Mouse (Mus musculus) gastrocnemius, postnatal 25 days (tissue): ENCODE measurements around the gene Galp. TPM values are rescaled to one million over a fixed set of nuclear protein-coding genes. Genes with fewer than 3 reads are reported as not detected.
"Not testable (repeated sequence)": the region's sequence is repeated elsewhere in the genome, so short reads cannot be mapped to it uniquely, and the experiment has no call there.

ENCODE experiments used
- DNase-seq: peaks from one replicate; pipeline ENCODE4 v3.0.0; 2022
- total RNA-seq, 2 experiments: library from RNA; stranded (reverse); gene quantifications; 1 replicate in 1 of 2; 2 replicates in 1 of 2; pipeline ENCODE4 v1.2.3; 2021

Galp gene
- total RNA-seq, 2 experiments from 2014 or later: not detected

DNA sequence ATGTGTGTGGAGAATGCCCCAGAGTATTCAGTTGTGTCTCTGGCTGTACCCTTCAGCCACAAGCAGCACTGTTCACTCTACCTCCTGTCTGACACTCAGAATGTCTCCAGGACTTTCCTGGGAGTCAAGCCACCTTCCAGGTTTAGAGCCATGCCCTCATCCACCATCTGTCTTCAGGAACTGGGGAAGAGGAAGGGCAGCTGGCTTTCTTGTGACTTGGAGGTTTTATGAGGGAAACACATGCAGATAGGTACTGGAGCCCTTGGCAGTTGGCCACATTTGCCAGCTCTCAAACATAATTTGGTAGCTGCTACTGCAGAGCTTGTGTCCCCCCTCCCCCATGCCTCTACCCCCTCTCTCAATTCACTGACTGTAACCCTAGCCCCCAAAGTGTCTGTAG lies 17.9 kb upstream of the Galp start:
- DNase-seq: no peak

DNA sequence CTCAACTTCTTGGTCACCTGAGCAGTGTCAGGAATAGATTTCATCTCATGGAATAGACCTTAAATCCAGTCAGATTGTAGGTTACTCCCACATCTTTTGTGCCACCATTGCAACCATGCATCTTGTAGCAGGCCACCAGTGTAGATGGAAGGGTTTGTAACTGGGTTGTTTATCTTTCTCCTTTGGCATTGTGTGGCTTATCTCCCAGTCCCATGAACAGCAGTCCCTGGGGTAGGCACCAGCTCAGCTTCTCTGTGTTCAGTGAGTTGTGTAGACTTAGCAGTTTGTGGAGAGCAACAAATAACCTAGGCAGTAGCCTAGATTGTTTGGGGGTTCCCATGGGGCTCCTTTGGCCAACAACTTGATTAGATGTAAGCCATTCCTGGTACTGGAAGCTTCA lies 14.0 kb upstream of the Galp start:
- DNase-seq: no peak

DNA sequence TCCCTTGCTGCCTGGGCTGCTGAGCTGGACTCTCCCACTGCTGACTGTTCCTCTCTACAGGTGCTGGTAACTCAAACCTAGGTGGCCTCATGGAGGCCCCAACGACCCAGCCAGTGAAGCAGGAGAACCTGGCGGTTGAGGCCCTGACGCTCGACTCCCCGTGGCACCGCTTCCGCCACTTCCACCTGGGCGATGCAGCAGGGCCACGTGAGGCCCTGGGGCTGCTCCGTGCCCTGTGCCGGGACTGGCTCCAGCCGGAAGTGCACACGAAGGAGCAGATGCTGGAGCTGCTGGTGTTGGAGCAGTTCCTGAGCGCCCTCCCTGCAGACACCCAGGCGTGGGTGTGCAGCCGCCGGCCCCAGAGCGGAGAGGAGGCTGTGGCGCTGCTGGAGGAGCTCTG lies 13.1 kb upstream of the Galp start:
- DNase-seq: no peak

DNA sequence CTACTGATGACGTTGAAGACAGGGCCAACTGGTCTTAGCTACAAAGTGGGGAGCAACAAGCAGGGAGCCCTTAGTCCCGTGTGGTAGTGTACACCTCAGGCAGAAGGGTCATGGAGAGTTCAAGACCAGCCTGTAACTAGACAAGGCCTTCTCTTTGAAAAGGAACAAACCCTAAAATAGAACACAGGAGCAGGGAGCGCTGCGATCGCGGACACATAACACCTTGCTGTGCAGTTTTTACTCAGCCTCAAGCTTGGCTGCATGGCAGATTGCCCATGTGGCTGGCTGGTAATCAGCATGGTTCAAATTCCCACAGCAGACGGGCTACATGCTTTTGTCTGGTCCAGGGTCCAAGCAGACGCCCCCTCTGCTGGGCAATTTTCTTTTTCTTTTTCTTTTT lies 12.4 kb upstream of the Galp start:
- DNase-seq: peak; percentile 9

DNA sequence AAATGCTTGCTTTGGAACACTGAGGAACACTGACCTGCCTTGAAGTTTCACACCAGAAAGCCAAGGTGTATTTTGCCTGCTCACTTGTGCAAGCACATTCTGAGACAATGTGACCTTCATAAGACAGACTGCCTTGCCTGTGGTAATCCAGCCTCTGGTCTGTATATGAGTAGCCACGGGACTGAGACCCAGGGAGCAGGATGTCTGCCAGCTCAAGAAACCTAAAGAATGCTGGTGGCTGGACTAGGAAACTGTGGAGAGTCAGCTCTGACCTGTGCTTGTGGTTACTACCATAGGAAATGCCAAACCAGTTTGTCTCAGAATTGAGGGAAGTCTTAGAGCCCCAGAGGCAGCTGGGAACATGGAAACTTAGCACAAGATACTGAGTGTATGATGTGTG lies 11.5 kb upstream of the Galp start:
- DNase-seq: no peak

DNA sequence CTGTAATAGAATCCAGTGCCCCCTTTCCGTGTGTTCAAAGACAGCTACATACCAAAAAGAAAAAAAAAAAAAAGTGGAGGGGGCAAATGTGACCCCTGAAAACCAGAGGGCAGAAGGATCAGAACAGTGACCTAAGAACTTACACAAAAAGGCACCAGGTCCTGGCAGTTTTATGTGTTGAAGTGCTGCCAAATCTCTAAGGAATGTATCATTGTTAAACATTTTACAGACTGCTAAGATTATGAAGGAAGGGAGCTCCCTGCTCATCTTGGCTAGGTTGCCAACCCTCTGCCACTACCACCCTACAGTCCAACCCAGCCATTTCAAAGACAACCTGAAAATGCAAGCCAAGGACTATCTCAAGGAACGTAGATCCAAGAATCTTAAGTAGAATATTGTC lies 10.7 kb upstream of the Galp start:
- no peak for DNase-seq

DNA sequence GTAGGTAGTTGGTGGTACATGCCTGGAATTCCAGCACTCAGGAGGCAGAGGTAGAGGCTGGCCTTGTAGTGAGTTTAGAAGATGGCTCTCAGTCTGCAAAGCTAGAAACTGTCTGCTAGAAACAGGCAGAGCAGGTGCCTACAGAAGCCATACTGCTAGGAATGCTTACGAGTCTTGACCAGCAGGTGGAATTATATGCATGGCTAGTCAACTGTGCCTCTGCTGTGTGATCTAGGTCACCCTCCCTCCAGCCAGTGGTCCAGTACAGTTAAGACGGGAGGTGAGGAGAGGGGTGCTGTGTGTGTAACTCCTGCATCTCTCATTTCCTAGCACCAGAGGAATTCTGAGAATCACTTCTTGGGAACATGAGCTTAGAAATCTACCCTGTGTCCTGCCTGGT lies 10.1 kb upstream of the Galp start:
- DNase-seq: no peak

DNA sequence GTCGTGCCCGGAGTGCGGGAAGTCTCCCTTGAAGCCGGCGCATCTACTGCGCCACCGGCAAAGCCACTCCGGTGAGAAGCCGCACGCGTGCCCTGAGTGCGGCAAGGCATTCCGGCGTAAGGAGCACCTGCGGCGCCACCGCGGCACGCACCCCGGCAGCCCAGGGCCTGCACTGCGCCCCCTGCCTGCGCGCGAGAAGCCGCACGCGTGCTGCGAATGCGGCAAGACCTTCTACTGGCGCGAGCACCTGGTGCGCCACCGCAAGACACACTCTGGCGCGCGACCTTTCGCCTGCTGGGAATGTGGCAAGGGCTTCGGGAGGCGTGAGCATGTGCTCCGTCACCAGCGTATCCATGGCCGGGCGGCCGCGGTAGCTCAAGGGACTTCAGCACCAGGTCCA lies 7.3 kb upstream of the Galp start:
- DNase-seq: no peak

DNA sequence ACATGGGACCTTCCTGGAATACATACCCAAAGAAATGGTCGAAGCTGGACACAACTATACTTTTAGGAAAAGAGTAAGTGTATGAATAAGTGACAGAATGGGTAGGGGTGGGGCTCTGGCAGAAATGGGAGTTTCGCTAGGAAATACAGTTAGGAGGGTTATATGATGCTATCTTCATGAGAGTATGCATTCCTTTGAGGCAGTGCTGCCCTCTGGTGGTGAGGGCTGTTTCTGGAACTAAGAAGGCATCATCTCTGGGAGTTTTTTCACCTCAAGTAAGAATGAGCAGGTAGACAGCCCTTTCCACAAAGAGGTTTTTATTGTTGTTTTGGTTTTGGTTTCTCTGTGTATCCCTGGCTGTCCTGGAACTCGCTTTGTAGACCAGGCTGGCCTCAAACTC lies 5.5 kb upstream of the Galp start:
- no peak for DNase-seq

DNA sequence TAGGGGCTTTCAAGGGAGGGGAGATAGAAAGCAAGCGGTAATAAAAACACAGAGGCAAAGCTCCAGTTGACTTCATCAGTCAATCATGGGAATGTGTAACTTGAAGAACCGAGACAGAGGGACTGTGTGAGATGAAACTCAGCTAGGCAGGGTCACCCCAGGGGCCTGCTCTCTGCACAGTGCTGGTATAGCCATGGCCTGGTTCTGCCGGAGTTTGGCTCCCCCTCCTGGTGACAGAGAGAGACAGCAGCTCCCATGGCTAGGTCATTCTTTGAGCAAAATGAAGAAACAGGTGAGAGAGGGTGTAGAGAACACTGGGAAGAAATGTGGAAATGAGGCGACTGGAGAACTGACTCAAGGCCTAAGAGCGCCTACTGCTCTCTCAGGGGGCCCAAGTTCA lies 2.8 kb upstream of the Galp start:
- DNase-seq: peak; percentile 22

DNA sequence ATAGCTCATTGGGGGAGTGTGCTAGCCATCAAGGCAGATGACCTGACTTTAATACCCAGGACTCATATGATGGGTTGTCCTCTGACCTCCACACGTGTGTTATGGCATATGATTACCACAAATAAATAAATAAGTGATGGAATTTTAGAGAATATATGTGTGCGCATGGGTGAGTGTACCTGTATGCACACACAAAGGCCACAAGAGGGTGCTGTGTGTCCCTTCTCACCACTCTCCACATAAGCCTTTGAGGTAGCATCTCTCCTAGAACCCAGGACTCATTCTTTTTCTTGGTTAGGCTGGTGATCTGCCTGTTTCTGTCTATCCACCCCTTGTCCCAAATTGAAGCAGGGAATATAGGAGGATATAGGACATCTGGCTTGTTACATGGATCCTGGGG lies 1.1 kb upstream of the Galp start:
- DNase-seq: no peak

DNA sequence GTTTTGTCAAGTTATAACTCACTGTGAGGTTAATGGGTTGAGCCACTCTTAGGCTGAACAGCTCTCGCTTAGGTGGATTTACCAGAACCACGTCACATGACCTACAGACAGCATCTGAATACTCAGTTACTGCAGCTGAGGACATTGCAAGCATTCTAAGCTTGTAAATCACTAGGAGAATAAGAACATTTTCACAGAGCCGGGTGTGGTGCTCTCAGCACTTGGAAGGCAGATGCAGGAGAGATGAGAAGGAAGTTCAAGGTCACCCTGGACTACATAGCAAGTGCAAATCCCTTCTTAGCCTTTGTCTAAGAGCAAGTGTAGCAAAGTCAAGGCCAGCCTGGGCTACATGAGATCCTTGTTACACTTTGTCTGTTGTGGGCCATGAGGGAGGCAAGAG lies 7.3 kb downstream of the Galp start:
- DNase-seq: no peak

DNA sequence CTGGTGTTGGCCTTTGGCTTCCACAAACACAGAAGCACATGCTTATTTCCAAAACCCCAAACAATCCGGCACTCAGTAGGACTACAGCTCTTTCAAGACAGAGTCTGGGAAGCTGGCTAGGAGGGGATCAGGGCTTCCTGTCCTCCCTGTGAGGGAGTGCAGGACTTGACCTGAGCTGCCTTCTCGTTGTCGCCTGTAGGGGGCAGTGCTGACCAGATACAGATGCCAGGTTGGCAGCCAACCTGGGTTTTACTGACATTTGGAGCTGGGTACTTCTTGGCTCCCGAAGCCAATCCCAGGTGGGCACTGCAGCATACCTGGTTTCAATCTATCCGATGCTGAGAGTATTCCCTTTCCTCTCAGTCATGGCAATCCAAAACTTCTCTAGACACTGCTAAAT lies 16.3 kb downstream of the Galp start:
- no peak for DNase-seq

DNA sequence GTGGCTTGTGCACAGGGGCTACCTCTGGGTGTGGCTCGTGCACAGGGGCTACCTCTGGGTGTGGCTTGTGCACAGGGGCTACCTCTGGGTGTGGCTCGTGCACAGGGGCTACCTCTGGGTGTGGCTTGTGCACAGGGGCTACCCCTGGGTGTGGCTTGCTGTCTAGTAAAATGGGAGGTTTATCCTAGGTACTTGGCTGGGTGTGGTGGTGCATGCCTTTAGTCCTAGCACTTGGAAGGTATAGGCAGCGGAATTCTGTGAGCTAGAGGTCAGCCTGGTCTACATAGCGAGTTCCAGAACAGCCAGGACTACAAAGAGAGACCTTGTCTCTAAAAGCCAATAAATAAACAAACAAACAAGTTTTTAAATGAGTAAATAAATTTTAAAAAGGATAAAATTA lies 17.8 kb downstream of the Galp start:
- not testable (repeated sequence) for DNase-seq

DNA sequence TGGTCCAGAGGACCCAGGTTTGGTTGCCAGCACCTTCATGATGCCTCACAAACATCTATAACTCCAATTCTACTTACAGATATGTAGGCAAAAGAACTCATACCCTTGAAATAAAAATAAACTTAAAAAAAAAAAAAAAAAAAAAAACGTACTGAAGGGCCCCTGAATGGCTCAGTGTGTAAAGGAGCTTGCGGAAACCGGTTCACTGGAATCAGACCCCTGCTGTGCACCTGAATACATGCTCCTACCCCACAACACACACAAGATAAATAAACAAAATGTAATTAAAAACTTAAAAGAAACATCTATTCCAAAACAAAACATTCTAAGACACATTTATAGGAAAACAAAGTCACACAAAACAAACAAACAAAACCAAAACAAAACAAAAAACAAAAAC lies 23.3 kb downstream of the Galp start:
- DNase-seq: no peak

DNA sequence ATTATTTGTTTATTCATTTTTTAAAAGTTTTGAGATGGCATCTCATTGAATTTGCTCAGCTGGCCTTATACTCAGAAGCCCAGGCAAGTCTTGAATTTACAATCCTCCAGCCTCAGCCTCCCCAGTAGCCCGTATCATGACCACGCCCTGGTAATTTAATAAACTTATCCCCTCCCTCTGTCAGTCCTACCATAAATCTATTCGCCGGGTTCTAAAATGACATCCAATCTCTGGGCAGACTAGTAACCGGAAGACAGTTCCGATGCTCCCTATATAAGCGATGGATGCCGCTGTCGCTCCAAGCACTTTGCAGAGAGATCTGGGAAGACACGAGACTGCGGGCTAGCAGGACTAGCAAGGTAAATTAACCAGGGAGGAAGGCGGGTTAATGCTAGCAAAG lies 25.1 kb downstream of the Galp start, which contains the start of gene Zscan5b:
TSS of gene Zscan5b (plus strand) at position 301 of the 400 bp plus-strand sequence.
- DNase-seq: no peak

DNA sequence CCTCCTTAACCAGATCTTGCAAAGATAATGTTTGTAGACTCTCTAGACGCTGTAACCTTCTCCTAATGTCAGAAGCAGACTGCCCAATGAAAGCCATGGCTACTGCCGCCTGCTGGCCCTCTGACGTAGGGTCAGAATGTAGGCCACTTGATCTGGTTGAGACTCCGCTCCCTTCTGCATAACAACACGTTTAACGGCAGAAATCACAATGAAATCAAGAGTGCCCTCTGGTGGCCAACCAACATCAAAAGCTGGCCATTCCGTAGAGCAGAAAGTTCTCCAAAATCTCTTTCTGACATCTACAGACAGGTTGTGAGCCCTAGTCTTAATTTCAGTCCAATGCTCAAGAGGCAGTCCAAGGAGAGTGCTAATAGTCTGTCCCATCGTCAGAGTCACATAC lies 31.6 kb downstream of the Galp start:
- not testable (repeated sequence) for DNase-seq

DNA sequence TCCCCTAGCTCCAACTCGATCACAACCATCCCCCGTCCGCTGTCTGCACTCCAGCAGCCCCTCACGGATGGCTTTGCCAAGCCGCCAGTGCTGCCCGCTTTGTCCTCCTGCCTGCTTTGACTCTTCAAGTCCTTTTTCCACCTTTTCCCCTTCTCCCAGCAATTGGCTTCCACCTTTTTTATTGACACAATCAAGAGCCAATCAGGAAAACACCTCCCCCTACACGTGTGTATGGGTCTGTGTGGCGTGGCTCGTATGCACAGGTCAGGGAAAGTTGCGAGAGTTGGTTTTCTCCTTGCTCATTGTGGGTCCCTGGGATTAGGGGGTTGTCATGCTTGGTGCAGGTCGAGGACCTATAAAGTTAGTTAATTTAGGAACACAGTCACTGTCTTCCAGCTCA lies 42.9 kb downstream of the Galp start:
- no peak for DNase-seq

DNA sequence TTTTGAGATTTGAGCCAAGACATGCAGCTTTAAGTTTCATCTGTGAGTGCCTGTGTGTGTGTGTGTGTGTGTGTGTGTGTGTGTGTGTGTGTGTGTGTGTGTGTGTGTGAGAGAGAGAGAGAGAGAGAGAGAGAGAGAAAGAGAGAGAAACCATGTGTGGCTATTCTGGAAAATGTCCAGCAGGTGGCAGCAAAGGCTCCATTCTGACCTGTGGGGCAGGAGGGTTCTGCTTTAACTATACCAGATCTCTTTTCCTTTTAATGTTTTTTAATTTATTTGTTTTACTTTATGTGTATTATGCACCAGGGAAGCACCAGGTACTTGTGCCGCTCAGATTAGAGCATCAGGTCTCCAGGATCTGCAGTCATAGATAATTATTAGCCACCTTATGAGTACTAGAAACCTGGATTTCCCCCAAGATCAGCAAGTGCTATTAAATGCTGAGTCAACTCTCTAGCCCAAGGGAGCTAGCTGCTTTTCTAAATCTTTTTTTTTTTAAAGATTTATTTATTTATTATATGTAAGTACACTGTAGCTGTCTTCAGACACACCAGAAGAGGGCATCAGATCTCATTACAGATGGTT lies 44.0 kb downstream of the Galp start:
- DNase-seq: not testable (repeated sequence)

DNA sequence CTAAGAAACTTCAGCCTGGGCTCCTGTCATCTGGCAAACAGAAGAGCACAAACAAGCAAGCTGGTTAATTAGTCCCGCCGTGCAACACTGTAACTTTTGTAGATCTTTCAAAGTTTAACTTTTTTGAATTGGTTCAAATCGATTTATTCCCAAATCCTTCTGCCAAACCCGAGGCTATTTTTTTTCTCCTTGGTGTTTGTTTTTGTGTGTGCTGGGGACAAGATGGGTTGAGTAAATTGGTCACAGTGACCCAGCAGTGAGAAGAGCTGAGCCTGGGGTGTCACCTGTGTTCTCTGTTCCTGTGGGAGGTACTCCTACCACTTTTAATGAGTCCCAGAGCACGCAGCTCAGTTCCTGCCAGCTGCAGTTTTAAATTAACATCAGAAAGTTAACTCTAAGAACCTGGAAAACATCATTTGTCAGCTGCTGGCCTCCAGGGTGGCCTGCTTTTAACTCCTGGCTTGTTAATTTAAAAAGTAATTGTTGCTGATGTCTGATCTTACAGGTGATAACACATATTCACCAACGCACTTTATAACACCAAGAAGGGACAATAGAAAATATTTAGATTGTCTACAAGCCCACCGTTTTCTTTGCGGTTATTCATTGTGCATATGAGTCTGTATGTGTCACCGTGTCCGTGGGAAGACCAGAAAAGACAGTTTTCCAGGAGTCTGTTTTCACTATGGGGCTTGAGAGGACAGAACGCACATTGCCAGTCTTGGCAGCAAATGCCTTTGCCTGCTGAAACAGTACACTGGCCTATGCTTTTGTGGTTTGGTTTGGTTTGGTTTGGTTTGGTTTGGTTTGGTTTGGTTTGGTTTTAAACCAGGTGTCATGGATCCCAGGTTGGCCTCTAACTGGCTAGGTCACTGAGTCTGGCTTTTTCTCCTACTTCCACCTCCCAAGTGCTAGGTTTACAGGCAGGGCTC lies 47.7 kb downstream of the Galp start:
- no peak for DNase-seq

DNA sequence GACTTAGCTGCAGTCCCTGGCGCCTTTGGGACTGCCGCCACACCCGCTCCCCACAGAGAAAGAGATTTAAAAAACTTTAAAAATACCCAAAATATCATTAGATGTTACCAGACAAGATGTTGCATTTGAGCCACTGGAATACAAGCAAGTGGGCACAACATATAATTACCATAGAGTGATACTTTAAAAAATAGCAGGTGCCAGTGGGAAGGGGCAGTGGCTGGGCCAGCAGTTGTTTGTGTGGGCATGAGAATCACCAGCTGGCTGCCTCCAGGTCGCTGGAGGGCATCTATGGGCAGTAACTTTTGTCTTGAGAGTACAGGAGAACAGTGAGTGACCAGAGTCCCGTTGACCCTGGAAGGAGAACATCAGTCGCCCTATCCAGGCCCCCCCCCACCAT lies 55.5 kb downstream of the Galp start, which contains the start of gene Epp13:
TSS of gene Epp13 (plus strand) at position 301 of the 400 bp plus-strand sequence.
- no peak for DNase-seq

DNA sequence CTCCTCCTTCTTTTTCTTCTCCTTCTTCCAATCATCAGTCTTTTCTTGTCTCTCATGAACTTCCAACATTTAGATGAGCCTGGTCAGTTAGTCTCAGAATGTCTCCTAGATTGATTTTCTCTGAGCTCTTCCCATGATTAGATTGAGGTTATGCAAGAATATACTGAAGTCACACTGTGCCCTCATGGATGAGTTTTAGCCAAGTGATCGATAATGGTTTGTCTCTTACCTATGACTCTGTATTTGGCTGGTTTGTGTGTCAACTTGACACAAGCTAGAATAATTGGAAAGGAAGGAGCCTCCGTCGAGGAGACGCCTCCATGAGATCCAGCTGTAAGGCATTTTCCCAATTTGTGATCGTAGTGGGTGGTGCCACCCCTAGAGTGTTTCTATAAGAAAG lies 57.6 kb downstream of the Galp start:
- DNase-seq: no peak

DNA sequence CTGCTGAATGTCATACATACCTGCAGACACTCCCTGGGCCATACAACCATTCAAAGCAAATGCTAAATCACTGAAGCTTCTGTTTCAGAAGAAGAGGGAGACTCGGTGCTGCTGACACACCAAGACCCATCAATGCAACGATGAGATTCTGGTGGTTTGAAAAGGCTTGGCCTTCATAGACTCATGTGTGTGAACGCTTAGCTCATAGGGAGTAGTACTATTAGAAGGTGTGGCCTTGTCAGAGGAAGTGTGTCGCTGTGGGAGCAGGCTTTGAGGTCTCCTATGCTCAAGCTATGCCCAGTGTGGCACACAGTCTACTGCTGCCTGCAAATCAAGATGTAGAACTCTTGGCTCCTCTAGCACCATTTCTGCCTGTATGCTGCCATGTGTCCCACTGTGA lies 60.5 kb downstream of the Galp start:
- no peak for DNase-seq
